Mouse (Mus musculus) frontal cortex, adult 2 months (tissue): ENCODE results near the gene Wwc2. TPM values are rescaled to one million over a fixed set of nuclear protein-coding genes. Genes with fewer than 3 reads are reported as not detected.
"Not testable (repeated sequence)": the region's sequence is repeated elsewhere in the genome, so short reads cannot be mapped to it uniquely, and the experiment has no call there.

Experiments
- DNase-seq, 2 experiments: peaks; one replicate each; pipeline ENCODE4 v3.0.0; 2022; ENCODE audit warnings: low spot score in 1 of 2; ENCODE audit errors: extremely low spot score in 1 of 2
- polyA plus RNA-seq: library from polyadenylated mRNA; depleted of rRNA; stranded (reverse); fragments of >200 nt; gene quantifications from 2 replicates; pipeline ENCODE4 v1.2.3, GENCODE M21; 2012

Wwc2 gene
- polyA plus RNA-seq, 1 experiment = 9.5 TPM

- peak in 1 of 2 experiments; percentile 76 for DNase-seq
Observed at GRCm38 (mm10) chr8:47872361-47873107, 118.2 kb downstream of the Wwc2 start.

- DNase-seq = peak; percentile 50 to 95
Observed at GRCm38 (mm10) chr8:47867067-47867466, 123.7 kb downstream of the Wwc2 start.

- no peak for DNase-seq
Observed at GRCm38 (mm10) chr8:47866568-47866967, 124.2 kb downstream of the Wwc2 start.

DNA sequence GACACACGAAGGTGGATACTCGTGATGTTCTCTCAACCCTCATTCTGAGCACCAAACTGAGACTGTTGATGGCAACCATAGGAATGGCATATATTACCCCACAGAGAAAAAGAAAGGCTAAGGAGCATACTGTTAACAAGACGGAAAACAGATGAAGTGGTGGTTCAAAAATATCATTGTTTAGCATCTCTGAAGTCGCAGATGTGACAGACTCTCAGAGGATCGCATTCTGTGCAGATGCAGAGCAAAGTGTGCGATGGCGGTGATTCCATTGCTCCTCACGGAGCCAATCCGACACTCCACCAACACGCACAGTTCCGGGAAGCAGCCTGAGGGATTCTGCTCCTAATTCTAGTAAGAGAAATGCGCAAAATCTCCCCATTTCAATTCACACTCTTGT, 131.5 kb downstream of the Wwc2 start:
- DNase-seq = peak in 1 of 2 experiments; percentile 71

GRCm38 (mm10) chr8:47853356-47853755, 137.4 kb downstream of the Wwc2 start:
- DNase-seq = no peak

- DNase-seq = no peak
Observed at GRCm38 (mm10) chr8:47852737-47853136, 138.0 kb downstream of the Wwc2 start.

DNA sequence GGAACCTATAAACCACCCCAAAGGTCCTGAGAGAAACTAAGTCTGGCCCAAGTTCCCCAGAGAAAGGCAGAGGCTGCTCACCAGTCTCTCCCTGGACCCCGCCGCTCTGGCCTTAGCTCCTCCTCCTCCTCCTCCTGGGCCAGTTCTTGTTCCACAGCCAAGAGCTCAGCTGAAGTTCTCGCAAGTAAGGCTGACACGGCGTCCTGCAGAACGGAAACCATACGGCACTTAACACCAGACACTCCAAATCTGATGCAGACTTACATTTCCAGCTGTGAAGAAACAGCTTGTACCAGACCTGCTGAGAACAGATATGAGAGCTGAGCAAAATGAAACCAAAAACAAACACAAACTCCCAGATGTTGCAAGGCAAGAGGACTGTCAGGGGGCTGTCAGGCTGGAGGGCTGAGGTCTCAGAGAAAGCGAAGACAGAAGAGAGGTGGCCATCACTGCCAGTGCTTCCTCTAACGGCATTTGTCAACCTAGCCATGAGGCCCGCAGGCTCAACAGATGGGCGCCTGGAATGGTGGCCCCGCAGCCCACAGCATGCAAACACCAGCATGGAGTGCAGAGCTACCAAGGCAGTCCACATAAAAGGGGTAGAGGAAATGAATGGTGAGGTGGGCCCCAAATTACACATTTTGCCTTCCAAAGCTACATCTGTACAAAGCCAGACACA, 138.8 kb downstream of the Wwc2 start:
- DNase-seq = peak in 1 of 2 experiments; percentile 30

- DNase-seq = no peak
Observed at GRCm38 (mm10) chr8:47849842-47850241, 140.9 kb downstream of the Wwc2 start.

GRCm38 (mm10) chr8:47847931-47848330, 142.8 kb downstream of the Wwc2 start:
- no peak for DNase-seq

DNA sequence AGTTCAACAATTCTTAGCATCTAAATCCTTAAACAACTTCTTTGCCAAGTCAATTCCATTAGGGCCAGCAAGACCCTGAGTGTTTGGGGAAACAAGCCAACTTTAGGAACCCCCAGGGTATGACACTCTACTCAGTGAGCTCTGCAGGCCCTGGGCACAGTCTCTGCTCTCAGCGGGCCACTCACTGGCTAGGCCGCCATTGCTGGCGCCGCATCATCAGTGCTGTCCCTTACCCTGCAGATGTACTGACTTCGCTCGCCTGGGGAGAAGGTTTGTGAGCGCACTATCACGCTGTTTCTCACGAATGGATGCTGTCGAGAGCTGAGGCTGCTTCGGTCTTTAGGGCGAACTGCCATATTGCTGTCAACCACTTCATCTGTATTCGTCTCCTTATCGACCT, 143.6 kb downstream of the Wwc2 start:
- no peak for DNase-seq

DNA sequence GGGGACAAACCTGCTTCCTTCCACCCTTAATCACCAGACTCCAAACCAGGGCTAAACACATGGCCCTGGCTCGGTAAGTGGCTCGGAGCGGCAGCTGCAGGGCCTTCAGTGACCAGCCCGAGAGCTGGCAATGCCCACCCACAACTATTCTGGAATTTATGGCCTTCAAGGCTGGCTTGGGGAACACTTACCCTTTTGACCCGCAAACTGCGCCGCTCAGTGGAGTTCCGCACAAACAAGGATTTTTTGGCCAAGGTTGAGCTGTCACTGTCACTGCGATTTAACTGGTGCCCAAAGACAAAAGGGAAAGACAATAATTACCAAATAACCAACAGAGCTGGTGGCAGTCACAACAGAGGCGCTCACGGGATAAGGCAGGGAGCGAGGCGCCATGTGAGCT, 144.8 kb downstream of the Wwc2 start:
- no peak for DNase-seq

- DNase-seq = no peak
Observed at GRCm38 (mm10) chr8:47843651-47844050, 147.1 kb downstream of the Wwc2 start.

GRCm38 (mm10) chr8:47843063-47843462, 147.7 kb downstream of the Wwc2 start:
- no peak for DNase-seq

DNA sequence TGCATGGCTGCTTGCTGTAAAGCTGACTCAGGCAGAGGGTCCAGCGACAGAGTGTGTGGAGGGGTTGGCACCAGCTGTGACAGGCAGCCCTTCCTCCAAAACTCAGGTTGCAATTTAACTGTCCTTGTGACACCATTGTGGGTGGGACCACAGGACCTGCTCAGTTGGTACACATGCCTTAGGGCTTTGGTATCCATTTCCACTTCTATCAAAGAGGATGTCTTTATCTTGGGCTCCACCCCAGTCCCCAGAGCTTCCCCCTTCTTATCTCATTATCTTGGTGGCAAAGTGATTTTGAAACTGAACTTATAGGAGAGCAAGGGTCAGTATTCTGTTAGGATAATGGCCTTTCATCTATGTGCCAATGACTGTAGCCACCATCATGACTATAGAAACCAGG, 156.8 kb downstream of the Wwc2 start:
- no peak for DNase-seq

GRCm38 (mm10) chr8:47832616-47833015, 158.1 kb downstream of the Wwc2 start:
- DNase-seq = no peak

DNA sequence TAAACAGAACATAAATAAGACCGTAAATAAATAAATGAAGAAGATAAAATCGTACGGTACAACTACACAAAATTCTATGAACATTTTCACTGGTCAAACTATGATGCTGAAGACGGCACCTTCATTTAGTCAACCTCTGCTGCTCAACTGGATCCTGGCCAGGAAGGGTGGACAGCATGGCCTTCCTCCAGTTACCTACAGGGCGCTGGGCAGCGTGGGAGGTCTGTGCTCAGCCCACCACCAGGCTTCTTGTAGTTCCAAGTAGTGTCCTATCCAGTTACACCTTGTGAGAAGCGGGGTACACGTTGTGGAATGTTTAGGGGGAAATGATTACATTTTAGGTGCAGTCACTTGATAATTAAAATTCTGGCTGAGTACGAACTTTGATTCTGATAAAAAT, 163.8 kb downstream of the Wwc2 start:
- DNase-seq = no peak

GRCm38 (mm10) chr8:47825596-47825995, 165.1 kb downstream of the Wwc2 start:
- no peak for DNase-seq

GRCm38 (mm10) chr8:47824182-47824581, 166.5 kb downstream of the Wwc2 start, which contains the start of gene Cldn22:
TSS of gene Cldn22 (plus strand) at chr8:47824482.
- DNase-seq = no peak

GRCm38 (mm10) chr8:47823777-47824176, 166.9 kb downstream of the Wwc2 start:
- DNase-seq = no peak

DNA sequence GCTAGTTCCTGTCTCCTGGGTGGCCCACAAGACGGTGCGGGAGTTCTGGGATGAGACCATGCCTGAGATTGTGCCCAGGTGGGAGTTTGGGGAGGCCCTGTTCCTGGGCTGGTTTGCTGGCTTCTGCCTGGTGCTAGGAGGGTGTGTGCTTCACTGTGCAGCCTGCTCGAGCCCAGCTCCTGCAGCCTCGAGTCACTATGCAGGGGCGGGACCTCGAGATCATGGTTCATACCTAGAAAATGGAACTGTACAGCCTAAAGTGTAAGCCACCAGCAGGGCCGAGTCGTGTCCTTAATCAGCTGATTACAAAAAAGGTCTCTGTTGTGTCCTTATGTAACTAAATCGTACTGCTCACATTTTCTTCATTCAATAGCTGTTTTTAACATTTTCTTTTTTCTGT, 168.2 kb downstream of the Wwc2 start:
- DNase-seq = not testable (repeated sequence)

DNA sequence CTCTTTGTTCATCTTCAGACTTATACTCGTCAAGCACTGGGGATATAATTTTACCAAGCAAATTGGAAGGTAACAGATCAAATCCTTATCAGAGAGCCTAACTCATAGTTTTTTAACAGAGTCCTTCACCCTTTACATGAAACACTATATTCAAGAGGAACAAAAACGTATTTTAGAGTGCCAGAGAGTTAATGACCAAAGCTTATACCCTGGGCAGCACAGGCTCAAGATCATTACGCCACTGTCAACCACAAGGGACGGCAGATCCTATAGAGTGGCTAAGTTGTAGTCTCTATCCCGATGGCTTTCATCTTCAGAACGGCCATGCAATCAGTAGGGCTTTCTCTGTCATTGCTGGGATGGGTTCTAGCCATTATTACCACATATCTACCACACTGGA, 168.9 kb downstream of the Wwc2 start, which contains the start of gene Cldn24:
Gene Cldn24 (plus strand): TSS at position 301 of the 400 bp plus-strand sequence.
- DNase-seq = no peak
